Mouse (Mus musculus): Measurements from ENCODE around the gene Ddx17.

GRCm38 (mm10) chr15:79547289-79547820 lies 814 bp upstream of the Ddx17 start:
- TF ChIP-seq CTCF (IDR thresholded peaks at IDR 0.05; ENCODE audit: control insufficient read depth, insufficient read depth, insufficient replicate concordance, low read depth, low read length) (no peak), POLR2A (IDR thresholded peaks at IDR 0.05; ENCODE audit: control insufficient read depth, low read depth, low read length) (no peak)
